Mouse (Mus musculus): Measurements from ENCODE around the gene Cyp24a1. TPM values are rescaled to one million over a fixed set of nuclear protein-coding genes. Genes with fewer than 3 reads are reported as not detected.

Cyp24a1 gene
- polyA plus RNA-seq, 1 experiment from 2014 or later, result not detected

Other genes starting within 250 kb of the Cyp24a1 start
- gene Bcas1, start 69.3 kb downstream of the Cyp24a1 start, polyA plus RNA-seq (2015; fragmentation: Nextera tagmentation; extraction: Ambion mirVana), result 9.5 and 12.1 TPM in 2 replicates
- gene Pfdn4, start 717 bp downstream of the Cyp24a1 start, polyA plus RNA-seq (2015; fragmentation: Nextera tagmentation; extraction: Ambion mirVana), result 46.6 and 48.5 TPM in 2 replicates
- gene 4930470P17Rik, start 104.9 kb upstream of the Cyp24a1 start, polyA plus RNA-seq (2015; fragmentation: Nextera tagmentation; extraction: Ambion mirVana), result not detected in 2 replicates
- 1.8 and 2.6 TPM in 2 replicates for gene Dok5, start 234.7 kb upstream of the Cyp24a1 start, polyA plus RNA-seq (2015; fragmentation: Nextera tagmentation; extraction: Ambion mirVana)